Mouse (Mus musculus) frontal cortex, postnatal 14 days (tissue): ENCODE results near the gene Foxo3.

Experiments
- DNase-seq, 2 experiments: peaks; one replicate each; pipeline ENCODE4 v3.0.0; 2022; ENCODE audit warnings: low spot score in 2 of 2

Foxo3 gene

DNA sequence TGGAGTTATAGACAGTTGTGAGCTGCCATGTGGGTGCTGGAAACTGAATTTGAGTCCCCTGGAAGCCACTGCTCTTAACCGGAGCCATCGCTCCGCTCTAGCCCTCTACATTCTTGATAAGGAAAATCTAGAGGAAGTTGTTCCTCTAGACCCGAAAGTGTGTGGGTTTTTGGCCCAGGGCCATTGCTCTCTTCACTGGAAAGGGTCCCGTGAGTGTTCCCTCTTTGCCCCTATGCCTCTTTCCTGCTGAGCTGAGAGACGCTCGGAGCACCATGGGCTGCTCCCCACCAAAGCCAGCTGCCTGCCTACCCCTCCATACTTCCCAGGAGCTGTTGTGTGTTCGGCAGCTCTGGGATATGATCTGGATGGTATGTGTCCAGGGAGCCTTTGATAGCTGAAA lies 96.2 kb downstream of the Foxo3 start:
- DNase-seq: no peak

DNA sequence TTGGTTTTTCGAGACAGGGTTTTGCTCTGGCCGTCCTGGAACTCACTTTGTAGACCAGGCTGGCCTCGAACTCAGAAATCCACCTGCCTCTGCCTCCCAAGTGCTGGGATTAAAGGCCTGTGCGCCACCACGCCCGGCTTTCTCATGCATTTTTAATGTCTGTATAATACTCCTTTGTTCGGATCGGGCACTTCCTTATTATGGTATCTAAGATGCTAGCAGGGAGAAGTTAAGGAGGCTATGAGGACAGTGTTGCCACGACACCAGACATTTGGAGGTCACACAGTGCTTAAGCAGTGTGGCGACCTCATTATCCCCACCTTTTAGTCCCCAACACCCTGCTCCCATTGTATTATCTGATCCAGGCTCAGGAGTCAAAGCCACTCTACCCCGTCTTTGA lies 97.8 kb downstream of the Foxo3 start:
- DNase-seq: no peak

DNA sequence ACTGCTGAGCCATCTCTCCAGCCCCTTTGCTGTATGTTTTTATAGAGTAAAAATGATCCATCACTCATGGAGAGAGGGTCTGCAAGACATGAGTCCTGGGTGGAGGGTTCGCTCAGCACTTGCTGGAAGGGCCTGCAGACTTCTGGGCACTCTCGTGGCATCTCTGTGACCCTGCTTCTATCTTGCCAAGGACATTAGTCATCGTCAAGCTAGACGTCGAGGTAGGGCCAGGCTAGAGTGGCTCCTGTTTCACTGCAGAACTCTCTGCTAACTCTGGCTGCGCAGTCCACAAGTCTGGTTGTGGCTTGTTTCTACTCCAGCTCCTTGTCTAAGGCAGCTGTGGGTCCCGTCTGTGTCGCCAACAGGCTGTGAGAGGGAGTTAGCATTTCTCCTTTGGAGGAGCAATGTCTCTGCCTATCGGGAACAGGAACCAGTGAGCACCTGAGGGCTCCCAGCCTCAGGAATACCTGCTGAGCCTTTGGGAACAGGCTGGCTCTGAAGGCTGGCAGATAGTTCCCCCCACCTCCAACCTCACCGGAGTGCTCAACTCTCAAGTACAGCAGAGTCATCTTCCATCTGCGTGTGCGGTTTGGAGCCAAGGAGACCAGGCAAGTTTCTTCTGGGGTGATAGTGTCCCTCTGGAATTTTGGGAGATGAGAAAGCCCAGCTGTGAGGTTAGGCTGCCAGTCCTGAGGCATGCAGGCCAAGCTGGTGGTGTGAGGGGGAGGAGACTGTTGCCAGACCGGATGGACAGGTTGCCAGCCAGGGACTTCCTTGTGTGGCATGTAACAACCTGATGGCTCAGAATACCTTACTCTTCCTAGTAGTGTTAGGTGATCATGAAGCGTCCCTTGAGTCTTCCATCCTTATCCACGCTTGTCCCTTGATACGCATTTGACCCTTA lies 98.5 kb downstream of the Foxo3 start:
- no peak for DNase-seq

DNA sequence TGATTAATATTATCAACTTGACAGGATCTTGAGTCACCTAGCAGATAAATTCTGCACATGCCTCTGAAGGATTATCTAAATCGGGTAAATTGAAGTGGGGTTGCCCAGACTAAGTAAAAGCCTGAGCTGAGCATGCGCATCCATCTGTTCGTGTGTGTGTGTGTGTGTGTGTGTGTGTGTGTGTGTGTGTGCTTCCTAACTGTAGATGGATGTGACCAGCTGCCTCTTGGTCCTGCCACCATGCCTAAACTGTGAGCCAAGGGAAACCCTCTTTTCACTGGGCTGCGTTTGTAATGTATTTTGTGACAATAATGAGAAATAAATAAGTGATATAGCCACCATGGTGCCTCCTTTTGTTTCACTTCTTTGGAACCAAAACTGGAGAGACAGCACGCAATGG lies 102.3 kb downstream of the Foxo3 start:
- no peak for DNase-seq

DNA sequence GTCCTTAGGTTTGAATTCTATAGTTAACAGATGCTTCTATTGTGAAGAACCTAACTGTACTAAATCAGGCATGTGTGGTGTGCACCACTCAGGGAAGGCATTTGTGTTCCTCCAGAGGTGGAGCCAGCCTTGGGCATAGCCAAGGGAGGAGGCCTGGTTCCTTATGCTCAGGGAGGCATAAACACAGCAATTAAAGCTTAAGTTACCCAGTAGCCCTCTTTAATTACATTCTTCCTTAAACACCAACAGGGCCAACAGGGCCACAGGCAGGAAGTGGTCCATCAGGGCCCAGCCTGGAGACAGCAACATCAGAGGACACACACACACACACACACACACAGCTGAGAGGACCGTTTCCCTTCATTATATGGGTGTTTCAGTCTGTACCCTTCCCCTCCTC lies 102.7 kb downstream of the Foxo3 start:
- no peak for DNase-seq

DNA sequence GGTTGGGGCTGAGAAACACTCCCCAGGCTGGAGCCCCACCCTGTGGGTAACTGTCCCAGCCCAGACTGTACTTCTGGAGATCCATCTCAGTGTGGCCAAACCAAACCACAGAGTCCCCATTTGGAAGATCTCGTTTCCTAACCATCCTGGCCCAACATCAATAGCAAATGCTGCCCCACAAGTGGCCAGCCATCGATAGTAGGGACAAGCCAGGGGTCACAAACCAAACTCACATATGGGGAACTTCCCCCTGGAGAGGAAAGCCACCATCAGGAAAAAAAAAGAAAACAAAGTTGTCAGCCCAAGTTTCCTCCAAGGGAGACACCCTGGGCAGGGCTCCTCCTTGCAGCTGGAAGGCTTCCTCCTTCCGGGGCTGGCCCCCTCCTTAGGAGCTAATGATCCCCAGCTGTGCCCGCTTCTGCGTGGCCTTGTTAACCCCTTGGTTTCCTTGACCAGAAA lies 105.6 kb downstream of the Foxo3 start:
- DNase-seq: no peak

DNA sequence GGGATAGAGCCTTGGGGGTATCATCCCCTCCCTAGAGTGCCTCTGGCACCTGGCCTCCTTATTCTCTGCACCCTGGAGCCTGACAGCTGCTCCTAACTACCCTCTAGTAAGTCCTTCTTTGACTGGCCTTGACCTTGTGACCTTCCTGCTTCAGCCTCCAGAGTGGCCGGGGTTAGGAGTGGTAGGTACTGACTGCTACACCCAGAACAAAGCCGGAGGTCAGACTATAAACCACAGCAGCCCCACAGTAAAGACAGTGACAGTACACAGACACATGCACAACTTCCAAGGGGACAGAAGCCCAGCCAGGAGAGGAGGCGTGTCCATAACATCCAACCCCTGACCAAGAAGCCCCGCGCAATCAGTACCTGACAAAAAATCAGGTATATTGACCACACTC lies 106.4 kb downstream of the Foxo3 start:
- no peak for DNase-seq

DNA sequence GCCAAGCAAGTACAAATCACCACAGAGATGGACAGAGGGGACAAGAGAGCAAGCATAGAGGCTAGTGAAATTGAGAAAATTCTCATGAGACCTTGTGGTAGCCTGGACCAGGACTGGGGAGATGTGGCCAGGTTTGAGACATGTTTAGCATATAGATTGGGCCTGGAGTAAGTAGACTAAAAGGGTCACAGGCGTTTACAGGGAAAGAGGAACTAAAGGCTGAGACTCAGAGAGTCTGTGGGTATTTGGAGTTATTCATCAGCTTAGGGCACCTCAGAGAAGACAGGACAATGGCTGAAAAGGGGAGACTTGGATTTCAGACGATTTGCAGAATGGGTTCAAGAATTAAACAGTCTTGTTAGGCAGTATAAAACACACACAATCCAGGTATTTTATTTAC lies 121.8 kb downstream of the Foxo3 start:
- no peak for DNase-seq

DNA sequence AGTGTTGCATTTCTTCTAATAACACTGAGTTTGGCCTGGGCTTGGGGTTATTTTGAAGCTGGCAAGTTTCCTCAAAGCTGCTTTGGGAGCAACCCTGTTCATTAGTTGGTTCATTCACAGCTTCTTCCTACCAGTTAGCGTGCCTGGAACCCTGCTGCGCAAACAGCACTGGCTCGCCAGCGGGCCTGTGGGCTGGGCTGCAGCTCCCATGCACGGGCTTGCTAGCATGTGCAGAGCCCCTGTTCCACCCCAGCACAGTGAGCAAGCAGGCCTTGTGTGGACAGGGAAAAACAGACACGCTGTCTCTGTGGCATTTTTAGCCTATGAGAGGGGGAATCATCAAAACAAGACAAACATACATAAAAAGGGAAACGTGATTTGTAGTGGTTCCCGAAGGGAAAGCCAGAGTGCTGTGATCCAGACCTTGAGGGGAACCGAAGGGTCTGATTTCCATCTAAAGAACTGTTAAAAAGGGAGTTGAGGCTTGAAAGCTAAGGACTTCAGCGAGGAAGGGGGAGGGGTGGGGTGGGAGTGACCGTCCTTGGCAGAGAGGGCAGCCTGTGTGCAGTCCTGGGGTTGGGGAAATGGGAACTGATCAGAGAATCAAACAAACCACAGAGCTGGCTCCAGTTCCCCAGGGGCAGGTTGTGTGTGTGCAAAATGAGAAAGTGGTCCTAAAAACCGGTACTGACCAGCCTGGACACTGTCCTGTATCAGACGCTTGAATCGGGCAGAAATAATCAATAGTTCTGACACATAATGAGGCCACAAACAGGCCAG lies 123.9 kb downstream of the Foxo3 start:
- peak in 1 of 2 experiments; percentile 27 for DNase-seq

DNA sequence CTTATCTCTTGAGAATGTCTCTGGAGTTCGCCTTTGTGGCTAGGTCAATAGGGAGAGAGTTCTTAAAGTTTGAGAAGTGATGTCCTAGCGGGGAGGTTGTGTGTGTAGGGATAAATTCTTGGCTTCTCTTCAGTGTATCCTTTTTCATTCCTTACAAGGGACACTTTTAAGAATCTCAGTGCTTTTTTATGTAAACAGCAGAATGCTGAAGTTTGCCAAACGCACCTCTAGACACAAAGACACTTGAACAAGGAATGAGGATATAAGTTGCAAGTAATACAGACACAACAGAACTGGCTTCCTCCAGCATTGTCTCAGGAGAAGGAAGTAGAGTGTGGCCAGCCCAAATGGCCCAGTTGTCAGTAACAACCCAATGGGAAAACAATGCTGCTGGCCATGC lies 126.8 kb downstream of the Foxo3 start:
- no peak for DNase-seq

DNA sequence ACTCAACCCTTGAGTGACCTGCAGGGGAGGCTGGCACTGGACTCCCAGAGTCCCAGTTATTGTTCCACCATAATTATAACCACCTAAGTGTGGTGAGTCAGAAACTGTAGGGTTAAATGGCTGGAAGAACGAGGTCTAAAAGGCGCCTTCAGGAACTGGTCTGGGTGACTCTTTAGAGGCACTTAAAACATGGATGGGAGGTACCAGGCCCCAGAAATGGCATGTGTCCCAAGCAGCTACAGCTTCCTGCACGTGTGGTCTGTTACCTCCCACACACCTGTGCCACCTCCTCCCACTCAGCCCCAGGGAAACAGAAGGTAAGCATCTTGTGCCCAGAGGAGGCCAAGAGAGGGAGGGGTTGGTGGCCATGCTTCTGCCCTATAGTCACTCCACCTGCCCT lies 128.2 kb downstream of the Foxo3 start:
- no peak for DNase-seq

DNA sequence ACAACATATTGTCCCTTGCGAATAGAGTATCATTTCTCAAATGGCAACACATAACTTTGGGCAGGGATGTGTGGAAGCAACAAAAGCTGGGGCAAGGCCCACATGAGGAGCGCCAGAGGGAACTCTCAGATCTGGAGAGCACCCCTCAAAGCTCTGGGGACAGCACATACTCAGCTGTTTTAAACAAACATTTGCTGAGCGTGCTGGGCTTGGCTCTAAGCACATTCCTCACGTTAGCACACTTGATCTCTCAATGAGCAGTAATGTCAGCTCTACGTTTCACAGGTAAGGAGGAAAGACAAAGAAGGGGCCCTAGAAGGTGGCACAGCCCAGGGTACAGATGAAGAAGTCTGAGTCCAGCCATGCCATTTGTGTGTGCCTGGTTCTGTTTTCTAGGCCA lies 131.3 kb downstream of the Foxo3 start:
- DNase-seq: no peak

DNA sequence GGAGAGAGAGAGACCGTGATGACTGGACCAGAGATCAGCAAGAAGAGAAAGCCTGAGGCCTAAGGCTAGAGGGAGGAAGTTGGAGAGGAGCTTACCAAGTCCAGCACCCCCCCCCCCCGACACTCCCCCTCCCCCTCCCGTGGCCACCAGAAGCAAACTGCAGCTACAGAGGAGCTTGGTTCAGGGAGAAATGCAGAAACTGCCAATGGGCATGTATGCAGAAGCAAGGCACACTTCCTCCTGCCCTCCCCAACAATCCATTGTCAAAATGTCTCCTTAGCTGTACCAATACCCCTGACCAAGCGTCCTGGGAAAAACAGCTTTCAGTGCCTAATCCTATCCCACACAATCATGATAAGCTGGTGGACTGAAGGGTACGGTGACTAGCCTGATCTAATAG lies 131.8 kb downstream of the Foxo3 start:
- no peak for DNase-seq

DNA sequence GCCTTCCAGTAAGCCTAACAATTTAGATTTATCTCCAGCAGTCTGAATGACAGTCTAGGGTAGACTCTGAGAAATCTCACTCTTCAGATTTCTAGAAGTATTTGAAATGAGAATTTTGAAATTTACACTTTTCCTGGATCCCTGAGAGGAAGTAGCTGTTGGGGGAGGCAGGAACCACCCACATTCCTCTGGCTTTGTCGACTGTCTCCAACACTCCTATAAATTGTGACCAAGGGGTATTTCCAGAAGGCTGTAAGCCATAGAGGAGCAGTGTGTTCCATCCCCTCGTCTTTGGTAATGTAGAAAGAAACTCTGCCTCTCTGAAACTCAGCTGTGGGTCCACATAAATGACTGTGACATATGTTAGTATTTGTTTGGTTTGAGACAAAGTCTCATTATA lies 132.4 kb downstream of the Foxo3 start:
- no peak for DNase-seq

DNA sequence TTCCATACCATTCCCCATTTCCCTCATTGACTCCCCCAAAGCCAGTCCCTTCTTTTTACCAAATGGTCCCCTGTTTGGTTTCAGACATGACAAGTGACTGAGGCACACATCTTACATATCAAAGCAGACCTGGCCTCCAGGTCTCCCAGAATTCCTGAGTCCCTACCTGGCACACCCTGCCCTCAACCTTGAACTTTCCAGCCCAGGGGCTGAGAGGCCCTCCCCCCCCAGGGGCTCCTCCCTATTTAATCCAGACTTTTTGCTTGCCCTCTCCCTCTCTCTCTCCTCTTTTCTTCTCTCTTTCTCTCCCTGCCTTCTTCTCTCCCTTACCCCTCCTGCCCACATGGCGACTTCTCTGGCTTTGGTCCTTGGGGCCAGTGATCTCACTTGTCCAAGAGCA lies 133.8 kb downstream of the Foxo3 start:
- DNase-seq: no peak

DNA sequence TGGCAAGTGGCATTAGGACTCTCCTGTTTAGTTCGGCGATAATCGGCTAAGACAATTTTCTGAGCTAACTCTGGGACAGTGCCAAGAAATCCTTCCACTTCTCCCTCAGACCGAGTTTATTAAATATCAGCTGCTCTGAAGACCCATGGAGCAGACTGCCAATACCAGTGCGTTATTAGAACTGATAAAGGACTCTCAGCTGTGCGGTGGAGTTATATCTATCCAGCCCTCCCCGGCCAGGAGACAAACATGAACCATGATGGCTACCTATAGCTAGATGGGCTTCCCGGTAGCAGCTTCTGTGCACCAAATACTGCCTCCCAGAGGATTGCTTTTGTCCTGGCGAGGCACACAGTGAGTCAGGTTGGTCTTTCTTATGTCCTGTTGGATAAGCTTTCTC lies 134.5 kb downstream of the Foxo3 start:
- DNase-seq: no peak

DNA sequence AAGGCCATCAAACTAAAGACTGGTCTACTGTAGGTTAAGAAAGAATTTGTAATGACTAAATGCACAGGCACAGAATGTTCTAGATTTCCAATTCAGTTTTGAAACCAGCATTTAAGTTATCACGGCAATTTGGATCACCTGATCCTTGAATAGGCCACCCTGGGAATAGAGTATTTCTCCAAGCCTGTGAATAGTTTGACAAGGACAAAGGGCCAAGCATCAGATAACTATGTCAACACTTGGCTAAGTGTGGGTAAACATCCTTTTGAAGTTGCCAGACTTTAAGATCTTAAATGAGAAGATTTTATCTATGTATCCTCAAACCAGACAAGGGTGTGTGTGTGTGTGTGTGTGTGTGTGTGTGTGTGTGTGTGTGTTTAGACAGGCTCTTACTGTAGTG lies 136.8 kb downstream of the Foxo3 start:
- DNase-seq: no peak

DNA sequence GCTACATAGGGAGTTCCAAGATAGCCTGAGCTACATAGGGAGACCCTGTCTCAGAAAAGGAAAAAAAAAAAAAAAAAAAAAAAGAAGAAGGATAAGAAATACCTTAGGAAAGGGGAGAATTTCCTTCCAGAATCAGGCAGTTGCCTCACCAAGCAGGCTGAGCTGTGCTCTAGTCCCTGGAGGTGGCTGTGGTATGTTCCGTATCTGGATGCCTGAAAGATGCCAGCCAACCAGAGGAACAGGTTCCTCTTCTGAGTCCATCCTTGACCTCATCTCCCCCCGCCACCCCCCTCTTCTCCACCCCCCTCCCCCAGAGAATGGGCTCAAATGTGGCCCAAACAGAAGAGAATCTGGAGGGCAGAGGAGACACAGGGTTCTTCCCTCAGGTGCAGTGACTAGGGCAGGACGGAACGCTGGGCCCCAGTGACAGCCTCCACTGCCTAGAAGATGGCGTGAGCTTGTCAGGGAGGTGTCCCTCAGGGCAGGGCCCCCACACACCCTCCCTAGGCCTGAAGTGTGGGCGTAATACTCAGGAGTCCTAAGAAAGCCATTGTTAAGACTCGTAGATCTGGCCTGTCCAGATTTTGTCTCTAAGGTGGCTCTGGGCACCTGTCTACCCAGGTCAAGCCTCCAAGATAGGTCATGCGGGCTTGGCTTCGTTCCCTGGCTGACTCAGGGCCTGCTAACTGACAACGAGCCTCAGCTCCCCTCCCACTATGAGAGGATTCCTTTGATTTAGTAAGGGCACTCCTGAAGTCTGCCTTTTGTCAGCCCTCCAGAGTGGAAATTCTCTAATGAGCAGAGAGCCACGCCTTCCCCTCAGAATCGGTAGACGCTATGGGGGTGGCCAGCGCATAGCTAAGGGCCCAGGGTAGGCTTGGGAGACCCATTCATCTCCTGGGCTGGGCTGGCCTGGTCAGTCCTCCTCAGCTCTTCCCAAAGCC lies 141.5 kb downstream of the Foxo3 start:
- DNase-seq: no peak
